Mouse (Mus musculus): ENCODE measurements around the gene Slc36a2.

DNA sequence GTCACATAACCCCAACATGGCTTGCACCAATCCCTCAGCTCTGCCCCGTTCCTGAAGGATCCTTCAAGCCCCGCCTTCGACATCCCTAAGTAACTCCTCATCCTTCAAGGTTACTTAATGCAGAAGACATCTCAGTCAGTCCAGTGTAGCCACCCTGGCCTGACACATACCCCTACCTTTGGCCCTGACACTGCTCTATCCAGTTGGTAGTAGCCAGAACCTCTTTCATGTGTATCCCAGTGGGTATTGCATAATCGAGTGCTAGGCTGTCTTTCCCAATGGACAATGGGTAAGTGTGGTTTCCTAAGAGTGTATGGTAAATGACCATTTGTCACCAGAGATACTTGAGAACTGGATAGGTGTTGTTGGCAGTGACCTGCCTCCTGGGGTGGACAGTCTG is 6.0 kb downstream of the Slc36a2 start:
- TF ChIP-seq POLR2A (IDR thresholded peaks at IDR 0.05; ENCODE audit: insufficient read depth, low read depth, low read length) = no peak
- TF ChIP-seq CTCF (IDR thresholded peaks at IDR 0.05; ENCODE audit: insufficient read depth, low read depth, low read length) = no peak
